Mouse (Mus musculus): ENCODE data around the gene Smarcc2. TPM values are rescaled to one million over a fixed set of nuclear protein-coding genes. Genes with fewer than 3 reads are reported as not detected.
A peak's percentile ranks its signal among the peaks of the same experiment; 100 is the strongest.
"Not testable (repeated sequence)": the region's sequence is repeated elsewhere in the genome, so short reads cannot be mapped to it uniquely, and the experiment has no call there.

The Smarcc2 gene
- total RNA-seq, 2 experiments from 2014 or later: 97.5 to 104 TPM

GRCm38 (mm10) chr10:128493319-128493694 lies 34.3 kb downstream of the Smarcc2 start:
- DNase-seq: no peak

- DNase-seq: peak; percentile 97 to 98
Measured at GRCm38 (mm10) chr10:128493695-128494666, 34.9 kb downstream of the Smarcc2 start, which contains the start of gene Myl6. Gene Myl6 (minus strand): TSS chr10:128494145.

GRCm38 (mm10) chr10:128494667-128495245 lies 35.7 kb downstream of the Smarcc2 start:
- DNase-seq: no peak

GRCm38 (mm10) chr10:128495270-128495669 lies 36.2 kb downstream of the Smarcc2 start:
- DNase-seq: no peak

GRCm38 (mm10) chr10:128495903-128496302 lies 36.9 kb downstream of the Smarcc2 start:
- DNase-seq: no peak

GRCm38 (mm10) chr10:128496509-128497077 lies 37.5 kb downstream of the Smarcc2 start:
- DNase-seq: no peak

- no peak for DNase-seq
Measured at GRCm38 (mm10) chr10:128497134-128497737, 38.2 kb downstream of the Smarcc2 start.

- peak; percentile 97 to 98 for DNase-seq
Measured at GRCm38 (mm10) chr10:128498590-128498989, 39.5 kb downstream of the Smarcc2 start, which contains the start of gene Myl6b. Gene Myl6b (minus strand): TSS chr10:128498685.

- peak; percentile 66 to 70 for DNase-seq
Measured at GRCm38 (mm10) chr10:128499116-128499671, 40.1 kb downstream of the Smarcc2 start.

GRCm38 (mm10) chr10:128502341-128502740 lies 43.3 kb downstream of the Smarcc2 start:
- peak; percentile 65 to 70 for DNase-seq

GRCm38 (mm10) chr10:128503532-128503931 lies 44.5 kb downstream of the Smarcc2 start:
- no peak for DNase-seq

GRCm38 (mm10) chr10:128504012-128504411 lies 45.0 kb downstream of the Smarcc2 start:
- DNase-seq: no peak

GRCm38 (mm10) chr10:128504641-128505370 lies 45.8 kb downstream of the Smarcc2 start:
- DNase-seq: no peak

- DNase-seq: not testable (repeated sequence)
Measured at GRCm38 (mm10) chr10:128505371-128505667, 46.3 kb downstream of the Smarcc2 start.

- no peak for DNase-seq
Measured at GRCm38 (mm10) chr10:128505974-128506373, 46.9 kb downstream of the Smarcc2 start.

GRCm38 (mm10) chr10:128508260-128508659 lies 49.2 kb downstream of the Smarcc2 start:
- DNase-seq: no peak

- no peak for DNase-seq
Measured at GRCm38 (mm10) chr10:128509203-128509602, 50.2 kb downstream of the Smarcc2 start.

GRCm38 (mm10) chr10:128509831-128510230 lies 50.8 kb downstream of the Smarcc2 start:
- no peak for DNase-seq

GRCm38 (mm10) chr10:128510301-128510700 lies 51.3 kb downstream of the Smarcc2 start:
- no peak for DNase-seq

- DNase-seq: no peak
Measured at GRCm38 (mm10) chr10:128511189-128511588, 52.1 kb downstream of the Smarcc2 start.

GRCm38 (mm10) chr10:128511761-128512160 lies 52.7 kb downstream of the Smarcc2 start:
- DNase-seq: no peak

Measured in adrenal gland, postnatal 36 days (tissue).